Mouse (Mus musculus) testis, postnatal 10 days (tissue): ENCODE measurements around the gene Negr1.
A peak's percentile ranks its signal among the peaks of the same experiment; 100 is the strongest.

ENCODE experiments used
- DNase-seq: peaks from one replicate; pipeline ENCODE4 v3.0.0; 2021; ENCODE audit warnings: low spot score

Gene Negr1

DNA sequence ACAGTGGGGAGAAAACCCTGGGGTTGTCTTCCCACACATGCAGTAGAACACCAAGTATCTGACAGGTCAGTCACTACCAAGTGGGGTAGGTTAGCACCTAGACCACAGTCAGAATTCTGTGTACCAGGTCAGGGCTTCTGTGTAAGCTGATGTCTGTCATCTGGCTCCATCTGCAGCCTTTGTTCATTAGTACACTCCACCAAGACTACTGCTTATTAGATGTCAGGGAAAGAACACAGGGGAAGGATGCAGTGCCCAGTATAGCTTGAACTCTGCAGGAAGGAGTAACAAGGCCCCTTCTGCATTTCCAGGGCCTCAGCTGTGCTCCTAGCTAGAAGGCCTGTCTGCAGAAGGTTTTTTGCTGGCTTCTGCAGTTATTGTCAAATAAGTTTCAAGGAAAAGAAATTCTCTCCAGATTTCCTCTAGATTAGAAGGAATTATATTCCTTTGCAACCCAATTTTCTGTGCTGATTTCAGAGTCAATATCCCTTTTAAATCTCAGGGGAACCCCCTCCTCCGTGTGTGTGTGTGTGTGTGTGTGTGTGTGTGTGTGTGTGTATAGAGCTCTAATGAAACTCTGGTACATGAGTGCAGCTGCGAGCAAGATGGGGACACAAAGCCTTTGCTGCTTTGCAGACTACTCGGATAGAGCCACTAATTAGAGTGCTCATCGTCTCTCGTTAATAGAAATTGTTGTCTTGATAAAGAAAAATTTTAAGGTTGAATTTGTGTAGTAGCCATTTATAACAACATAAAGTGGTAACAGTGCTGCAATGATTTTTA, 654.5 kb downstream of the Negr1 start:
- DNase-seq: no peak

GRCm38 (mm10) chr3:157217794-157218193, 656.2 kb downstream of the Negr1 start:
- no peak for DNase-seq

DNA sequence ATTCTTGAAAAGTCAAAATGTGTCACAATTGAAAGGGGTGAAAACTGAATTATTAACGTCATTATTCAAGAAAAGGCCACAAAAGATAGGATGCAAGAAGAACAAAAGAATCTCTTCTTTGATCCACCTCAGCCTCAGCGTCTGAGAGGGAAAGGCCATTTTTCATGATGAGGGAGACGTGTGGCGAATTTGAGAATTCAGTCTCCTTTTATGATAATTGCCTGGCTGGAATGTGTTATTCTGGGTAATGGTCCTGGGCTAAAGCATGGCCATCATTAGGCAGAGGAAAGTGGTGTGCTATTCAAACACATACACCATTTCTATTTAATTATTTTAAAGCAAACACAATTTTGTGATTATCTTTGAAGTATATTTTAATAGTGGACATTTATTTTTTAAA, 663.3 kb downstream of the Negr1 start:
- DNase-seq: no peak

- no peak for DNase-seq
Measured at GRCm38 (mm10) chr3:157232723-157233122, 671.1 kb downstream of the Negr1 start.

DNA sequence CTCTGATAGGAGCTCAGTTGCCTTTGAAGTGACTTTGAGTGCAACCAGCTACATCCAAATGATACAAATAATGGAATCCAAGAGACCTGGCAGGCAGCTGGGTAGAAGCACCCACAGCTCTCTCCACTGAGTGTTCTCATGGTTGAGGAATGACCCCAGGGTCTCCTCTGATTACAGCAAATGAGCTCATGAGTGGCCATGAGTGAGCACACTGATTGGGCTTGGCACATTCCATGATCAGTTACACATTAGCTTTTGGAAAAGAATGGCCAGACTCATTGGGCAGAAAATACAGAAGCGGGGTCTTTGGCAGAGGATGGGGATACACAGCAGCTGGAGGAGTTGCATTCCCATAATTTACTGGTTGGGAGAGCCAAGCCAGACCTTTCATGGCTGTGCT, 678.6 kb downstream of the Negr1 start:
- no peak for DNase-seq

DNA sequence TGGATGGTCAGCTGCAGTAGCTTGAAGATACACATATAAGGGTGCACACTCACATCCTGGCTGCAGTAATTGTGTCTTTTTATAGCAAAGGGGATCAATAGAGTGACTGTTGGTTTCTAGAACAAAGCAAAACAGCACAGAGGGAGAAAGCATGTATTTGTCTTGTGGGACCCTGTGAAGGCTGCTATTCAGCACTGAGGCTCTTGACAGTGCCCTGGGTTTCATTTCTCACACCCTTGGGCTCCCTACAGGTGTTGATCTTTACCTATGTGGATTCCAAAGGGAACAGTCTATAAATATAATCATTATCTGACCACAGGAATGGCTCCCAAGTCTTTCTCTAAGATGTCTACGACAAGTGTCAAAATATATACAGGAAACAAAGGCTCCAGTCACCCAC, 693.9 kb downstream of the Negr1 start:
- DNase-seq: no peak

- DNase-seq: no peak
Measured at GRCm38 (mm10) chr3:157255863-157256262, 694.3 kb downstream of the Negr1 start.

- peak; percentile 50 for DNase-seq
Measured at GRCm38 (mm10) chr3:157268742-157269141, 707.1 kb downstream of the Negr1 start.

- no peak for DNase-seq
Measured at GRCm38 (mm10) chr3:157272379-157272778, 710.8 kb downstream of the Negr1 start.

DNA sequence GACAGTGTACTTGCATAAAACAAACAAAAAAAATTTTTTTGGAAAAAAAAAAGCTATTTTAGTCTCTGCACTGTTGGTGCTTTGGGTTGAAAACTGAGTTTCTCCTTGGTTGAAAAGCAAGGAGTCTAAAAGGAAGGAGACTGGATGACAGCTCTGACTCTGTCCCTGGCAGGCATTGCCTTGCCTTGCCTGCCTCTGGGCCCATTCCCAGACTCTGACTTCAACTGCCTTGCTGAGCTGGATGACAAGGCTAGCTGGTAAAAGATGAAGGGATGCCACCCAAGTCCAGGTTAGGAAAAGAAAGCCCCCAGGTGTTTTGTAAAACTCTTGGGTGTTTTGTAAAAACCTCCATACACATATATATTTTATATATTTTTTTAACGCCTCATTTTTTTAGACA, 712.5 kb downstream of the Negr1 start:
- DNase-seq: no peak

- no peak for DNase-seq
Measured at GRCm38 (mm10) chr3:157279717-157280116, 718.1 kb downstream of the Negr1 start.

- no peak for DNase-seq
Measured at GRCm38 (mm10) chr3:157281259-157281658, 719.7 kb downstream of the Negr1 start.

DNA sequence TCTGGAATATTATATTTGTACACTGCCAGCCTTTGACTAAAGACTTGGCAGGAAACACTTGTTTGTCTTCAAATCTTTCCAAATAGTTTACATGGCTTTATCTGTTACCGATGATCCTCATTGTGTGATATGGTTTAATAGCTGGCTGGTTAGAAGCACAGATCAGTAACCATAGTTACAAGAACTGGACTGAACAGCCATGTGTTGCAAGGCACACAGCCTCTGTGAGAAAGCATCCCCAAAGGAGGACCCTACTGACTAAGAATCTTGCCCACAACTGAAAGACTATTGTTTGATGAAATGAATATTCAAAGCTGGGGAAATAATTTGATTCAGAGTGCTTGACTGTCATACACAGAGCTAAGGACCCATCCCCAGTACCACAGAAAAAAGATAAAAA, 729.7 kb downstream of the Negr1 start:
- no peak for DNase-seq

DNA sequence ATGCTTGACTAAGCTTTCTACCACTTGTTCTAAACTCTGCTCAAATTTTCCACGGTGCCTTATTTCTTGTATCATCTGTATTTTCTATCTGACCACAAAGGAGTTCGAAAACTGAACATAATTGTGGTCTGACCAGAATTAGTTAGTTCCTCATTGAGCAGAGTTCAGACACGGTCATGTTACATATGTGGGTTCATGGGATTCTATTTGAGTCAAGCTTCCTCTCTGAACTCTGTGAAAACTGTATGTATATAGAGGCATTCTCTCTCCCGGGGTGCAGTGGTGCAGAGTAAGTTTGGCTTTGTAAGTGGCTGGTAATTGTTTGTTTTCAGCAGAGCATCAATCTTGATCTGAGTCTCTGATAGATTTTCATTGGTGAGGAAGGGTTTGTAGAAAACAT, 735.6 kb downstream of the Negr1 start:
- no peak for DNase-seq

DNA sequence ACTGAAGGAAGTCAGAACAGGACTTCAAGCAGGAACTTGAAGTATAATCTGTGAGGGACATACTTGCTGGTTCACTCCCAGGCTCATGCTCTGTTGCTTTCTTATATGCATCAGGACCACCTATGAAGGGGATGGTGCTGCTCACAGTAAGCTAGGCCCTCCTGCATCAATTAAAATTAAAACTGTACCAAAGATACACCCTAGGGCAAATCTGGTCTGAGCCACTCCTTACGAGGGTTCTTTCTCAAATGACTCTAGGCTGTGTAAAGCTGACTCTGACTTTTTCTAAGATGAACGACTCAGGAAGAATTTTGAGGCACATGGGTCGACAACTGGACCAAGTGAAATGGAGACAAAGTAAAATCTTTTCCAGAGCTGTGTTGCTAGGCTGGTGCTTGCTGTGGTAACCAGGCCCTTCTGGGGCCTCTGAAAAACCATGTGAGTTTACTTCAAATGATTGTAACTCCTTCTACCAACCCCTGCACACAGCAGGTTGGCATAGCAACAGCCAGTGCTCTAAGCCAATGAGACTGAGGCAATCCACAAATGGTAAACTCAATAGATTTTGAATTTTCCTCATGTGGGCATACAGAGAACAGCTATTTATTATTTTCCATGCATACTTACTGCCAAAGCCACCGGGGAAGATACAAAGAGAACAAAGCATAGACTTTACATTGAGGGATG, 742.0 kb downstream of the Negr1 start:
- no peak for DNase-seq

- no peak for DNase-seq
Measured at GRCm38 (mm10) chr3:157321081-157321573, 759.5 kb downstream of the Negr1 start.

DNA sequence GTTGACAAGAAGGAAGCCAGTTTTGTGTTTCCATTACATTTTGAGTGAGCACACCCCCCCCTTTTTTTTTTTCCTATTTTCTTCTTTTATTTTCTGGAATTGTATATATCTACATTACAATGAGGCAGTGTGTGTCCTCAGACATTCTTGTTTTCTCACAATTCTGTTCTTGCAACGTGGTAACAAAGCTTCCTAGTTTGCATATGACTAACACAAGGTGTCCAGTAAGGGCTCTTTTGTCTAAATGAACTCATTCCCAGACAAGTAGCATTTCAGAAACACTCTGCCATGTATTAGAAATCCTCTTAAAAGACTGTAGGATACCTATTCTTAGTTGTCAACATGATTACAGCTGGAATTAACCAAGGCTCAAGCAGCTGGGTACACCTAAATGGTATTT, 760.2 kb downstream of the Negr1 start:
- no peak for DNase-seq

- no peak for DNase-seq
Measured at GRCm38 (mm10) chr3:157334169-157334568, 772.6 kb downstream of the Negr1 start.

DNA sequence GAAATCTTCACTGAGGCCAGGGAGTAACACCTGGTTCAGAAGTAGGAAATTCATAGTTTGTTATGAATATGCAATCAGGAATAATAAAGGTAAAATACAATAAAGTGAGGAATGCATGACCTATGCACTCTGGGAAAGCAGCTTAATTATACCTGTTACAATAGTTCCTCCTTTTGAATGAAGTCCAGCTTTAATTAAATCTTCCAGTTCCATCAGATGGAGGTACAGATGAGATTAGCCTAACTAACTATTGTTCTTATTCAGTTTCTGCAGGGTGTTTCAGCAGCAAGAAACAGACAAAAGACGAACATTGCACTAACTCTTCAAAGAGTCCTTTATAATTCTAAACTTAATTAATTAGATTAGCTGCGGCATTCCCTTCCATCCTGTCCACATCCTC, 787.9 kb downstream of the Negr1 start:
- no peak for DNase-seq

GRCm38 (mm10) chr3:157358905-157359304, 797.3 kb downstream of the Negr1 start:
- DNase-seq: no peak

GRCm38 (mm10) chr3:157359840-157360239, 798.2 kb downstream of the Negr1 start:
- DNase-seq: no peak
